Mouse (Mus musculus): ENCODE measurements around the gene Col15a1. TPM values are rescaled to one million over a fixed set of nuclear protein-coding genes. Genes with fewer than 3 reads are reported as not detected.

Gene Col15a1
- polyA plus RNA-seq, 1 experiment, result 3.5 TPM

- peak in 1 of 2 experiments; percentile 50 for DNase-seq (ENCODE audit: low read depth in 1 of 2, low spot score in 2 of 2)
- Histone ChIP-seq H3K4me1 (ENCODE audit: control insufficient read depth, insufficient read depth, insufficient read length) (peaks cover 28% of the 10 kb centered on the region; the same call in 1 of the 2 replicates), H3K4me3 (ENCODE audit: extremely low read depth, insufficient read depth, insufficient read length) (no peak overlapping the region), H3K27me3 (ENCODE audit: control insufficient read depth, insufficient read depth, low read length) (no peaks in the 10 kb centered on the region), H3K27ac (ENCODE audit: insufficient read depth, low read length) (peak overlapping the region; percentile 49), H3K36me3 (ENCODE audit: control insufficient read depth, insufficient read depth, low read length) (no peaks in the 10 kb centered on the region)
- TF ChIP-seq CTCF (IDR thresholded peaks at IDR 0.05; ENCODE audit: extremely low read depth, insufficient read depth, insufficient read length, insufficient replicate concordance) (no peak), POLR2A (IDR thresholded peaks at IDR 0.05; ENCODE audit: low read depth, low read length) (no peak)
- 16% methylated on average over 2 of the region's 2 CpGs for WGBS
Observed at GRCm38 (mm10) chr4:47315458-47315857, 107.5 kb downstream of the Col15a1 start.

- 86% methylated on average over 6 of the region's 6 CpGs for WGBS
- Histone ChIP-seq H3K27ac (ENCODE audit: insufficient read depth, low read length) (no peak overlapping the region), H3K4me1 (ENCODE audit: control insufficient read depth, insufficient read depth, insufficient read length) (peaks cover 19% of the 10 kb centered on the region), H3K4me3 (ENCODE audit: extremely low read depth, insufficient read depth, insufficient read length) (no peak overlapping the region), H3K36me3 (ENCODE audit: control insufficient read depth, insufficient read depth, low read length) (no peaks in the 10 kb centered on the region), H3K27me3 (ENCODE audit: control insufficient read depth, insufficient read depth, low read length) (no peaks in the 10 kb centered on the region)
- no peak for DNase-seq (ENCODE audit: low read depth in 1 of 2, low spot score in 2 of 2)
- no peak for TF ChIP-seq POLR2A (IDR thresholded peaks at IDR 0.05; ENCODE audit: low read depth, low read length)
Observed at GRCm38 (mm10) chr4:47316432-47316831, 108.5 kb downstream of the Col15a1 start.

- no peak for DNase-seq (ENCODE audit: low read depth in 1 of 2, low spot score in 2 of 2)
- Histone ChIP-seq H3K4me3 (ENCODE audit: extremely low read depth, insufficient read depth, insufficient read length) (no peak overlapping the region), H3K27ac (ENCODE audit: insufficient read depth, low read length) (peak overlapping the region; percentile 74), H3K27me3 (ENCODE audit: control insufficient read depth, insufficient read depth, low read length) (no peaks in the 10 kb centered on the region), H3K36me3 (ENCODE audit: control insufficient read depth, insufficient read depth, low read length) (no peaks in the 10 kb centered on the region), H3K4me1 (ENCODE audit: control insufficient read depth, insufficient read depth, insufficient read length) (peaks cover 12% of the 10 kb centered on the region)
- whole genome bisulfite sequencing, result 28% methylated on average over 10 of the region's 10 CpGs
- TF ChIP-seq CTCF (IDR thresholded peaks at IDR 0.05; ENCODE audit: extremely low read depth, insufficient read depth, insufficient read length, insufficient replicate concordance), result no peak
- no peak for TF ChIP-seq POLR2A (IDR thresholded peaks at IDR 0.05; ENCODE audit: low read depth, low read length)
Observed at GRCm38 (mm10) chr4:47319561-47320321, 111.8 kb downstream of the Col15a1 start.

GRCm38 (mm10) chr4:47322315-47322714 is 114.4 kb downstream of the Col15a1 start:
- no peak for TF ChIP-seq POLR2A (IDR thresholded peaks at IDR 0.05; ENCODE audit: low read depth, low read length)
- no peak for TF ChIP-seq CTCF (IDR thresholded peaks at IDR 0.05; ENCODE audit: extremely low read depth, insufficient read depth, insufficient read length, insufficient replicate concordance)
- no peaks in the 10 kb centered on the region for H3K27me3 ChIP-seq (ENCODE audit: control insufficient read depth, insufficient read depth, low read length)
- peaks cover 4% of the 10 kb centered on the region for H3K4me1 ChIP-seq (ENCODE audit: control insufficient read depth, insufficient read depth, insufficient read length)
- H3K4me3 ChIP-seq (ENCODE audit: extremely low read depth, insufficient read depth, insufficient read length), result no peak overlapping the region
- no peak overlapping the region for H3K27ac ChIP-seq (ENCODE audit: insufficient read depth, low read length)
- DNase-seq (ENCODE audit: low read depth in 1 of 2, low spot score in 2 of 2), result peak; percentile 33 to 59
- WGBS, result 67% methylated on average over 3 of the region's 3 CpGs
- H3K36me3 ChIP-seq (ENCODE audit: control insufficient read depth, insufficient read depth, low read length), result no peaks in the 10 kb centered on the region

- no peaks in the 10 kb centered on the region for H3K36me3 ChIP-seq (ENCODE audit: control insufficient read depth, insufficient read depth, low read length)
- TF ChIP-seq POLR2A (IDR thresholded peaks at IDR 0.05; ENCODE audit: low read depth, low read length) (no peak), CTCF (IDR thresholded peaks at IDR 0.05; ENCODE audit: extremely low read depth, insufficient read depth, insufficient read length, insufficient replicate concordance) (no peak)
- H3K27ac ChIP-seq (ENCODE audit: insufficient read depth, low read length), result no peak overlapping the region
- peaks cover 4% of the 10 kb centered on the region for H3K4me1 ChIP-seq (ENCODE audit: control insufficient read depth, insufficient read depth, insufficient read length)
- DNase-seq (ENCODE audit: low read depth in 1 of 2, low spot score in 2 of 2), result no peak
- no peak overlapping the region for H3K4me3 ChIP-seq (ENCODE audit: extremely low read depth, insufficient read depth, insufficient read length)
- H3K27me3 ChIP-seq (ENCODE audit: control insufficient read depth, insufficient read depth, low read length), result no peaks in the 10 kb centered on the region
- 88% methylated on average over 1 of the region's 1 CpGs for WGBS
Observed at GRCm38 (mm10) chr4:47324206-47324605, 116.2 kb downstream of the Col15a1 start.

GRCm38 (mm10) chr4:47327782-47328181 is 119.8 kb downstream of the Col15a1 start:
- no peak overlapping the region for H3K27ac ChIP-seq (ENCODE audit: insufficient read depth, low read length)

GRCm38 (mm10) chr4:47329285-47329684 is 121.3 kb downstream of the Col15a1 start:
- no peak for TF ChIP-seq CTCF (IDR thresholded peaks at IDR 0.05; ENCODE audit: extremely low read depth, insufficient read depth, insufficient read length, insufficient replicate concordance)
- TF ChIP-seq POLR2A (IDR thresholded peaks at IDR 0.05; ENCODE audit: low read depth, low read length), result no peak
- Histone ChIP-seq H3K27ac (ENCODE audit: insufficient read depth, low read length) (no peak overlapping the region), H3K36me3 (ENCODE audit: control insufficient read depth, insufficient read depth, low read length) (no peaks in the 10 kb centered on the region), H3K4me1 (ENCODE audit: control insufficient read depth, insufficient read depth, insufficient read length) (peaks cover 3% of the 10 kb centered on the region; the same call in 1 of the 2 replicates), H3K27me3 (ENCODE audit: control insufficient read depth, insufficient read depth, low read length) (no peaks in the 10 kb centered on the region), H3K4me3 (ENCODE audit: extremely low read depth, insufficient read depth, insufficient read length) (no peak overlapping the region)
- 27% methylated on average over 1 of the region's 1 CpGs for WGBS
- no peak for DNase-seq (ENCODE audit: low read depth in 1 of 2, low spot score in 2 of 2)

More at GRCm38 (mm10) chr4:47327782-47328181, 119.8 kb downstream of the Col15a1 start:
- TF ChIP-seq POLR2A (IDR thresholded peaks at IDR 0.05; ENCODE audit: low read depth, low read length), result no peak
- no peak for TF ChIP-seq CTCF (IDR thresholded peaks at IDR 0.05; ENCODE audit: extremely low read depth, insufficient read depth, insufficient read length, insufficient replicate concordance)
- H3K4me3 ChIP-seq (ENCODE audit: extremely low read depth, insufficient read depth, insufficient read length), result no peak overlapping the region
- H3K27me3 ChIP-seq (ENCODE audit: control insufficient read depth, insufficient read depth, low read length), result no peaks in the 10 kb centered on the region
- no peaks in the 10 kb centered on the region; the same call in 1 of the 2 replicates for H3K4me1 ChIP-seq (ENCODE audit: control insufficient read depth, insufficient read depth, insufficient read length)
- 82% methylated on average over 3 of the region's 3 CpGs for WGBS
- no peaks in the 10 kb centered on the region for H3K36me3 ChIP-seq (ENCODE audit: control insufficient read depth, insufficient read depth, low read length)
- DNase-seq (ENCODE audit: low read depth in 1 of 2, low spot score in 2 of 2), result no peak
